Mouse (Mus musculus) stomach, embryonic 15.5 days (tissue): ENCODE data around the gene Galnt10. TPM values are rescaled to one million over a fixed set of nuclear protein-coding genes. Genes with fewer than 3 reads are reported as not detected.

Source experiments
- ATAC-seq: fragments of 200-750 bp; cut with Nextera tagmentation; 2 replicates; pipeline ENCODE4 v1.8.0; 2017; ENCODE audit warnings: low read depth, moderate number of reproducible peaks, moderate TSS enrichment; ENCODE audit not compliant: insufficient read depth, low FRiP score
- H3K27ac ChIP-seq: fragments of 300-500 bp; sonication (generic); 2 replicates; pipeline ENCODE4 v1.5.1; 2015; ENCODE audit warnings: mild to moderate bottlenecking, inconsistent platforms
- H3K27me3 ChIP-seq: fragments of 300-500 bp; sonication (generic); replicated peaks from 2 replicates; pipeline ENCODE4 v1.6.1; 2015; ENCODE audit warnings: inconsistent platforms
- H3K36me3 ChIP-seq: fragments of 300-500 bp; sonication (generic); 2 replicates; pipeline ENCODE4 v1.6.1; 2015; ENCODE audit warnings: inconsistent platforms
- H3K4me1 ChIP-seq: fragments of 300-500 bp; sonication (generic); 2 replicates; pipeline ENCODE4 v1.6.1; 2015; ENCODE audit warnings: inconsistent platforms
- H3K4me2 ChIP-seq: fragments of 300-500 bp; sonication (generic); 2 replicates; pipeline ENCODE4 v1.6.1; 2015; ENCODE audit warnings: mild to moderate bottlenecking, inconsistent platforms
- H3K4me3 ChIP-seq: fragments of 300-500 bp; sonication (generic); replicated peaks from 2 replicates; pipeline ENCODE4 v1.5.1; 2015; ENCODE audit warnings: inconsistent platforms
- H3K9ac ChIP-seq: fragments of 300-500 bp; sonication (generic); 2 replicates; pipeline ENCODE4 v1.6.1; 2015; ENCODE audit warnings: inconsistent platforms
- H3K9me3 ChIP-seq: fragments of 300-500 bp; sonication (generic); 2 replicates; pipeline ENCODE4 v1.6.1; 2016; ENCODE audit warnings: inconsistent platforms
- WGBS: fragments of 180-500 bp; shearing (Covaris S2); methylation state at CpG from one replicate; pipeline ENCODE4 v1.1.7; 2015; 5-methylcytosine and 5-hydroxymethylcytosine counted together
- polyA plus RNA-seq: library from polyadenylated mRNA; unstranded; fragments of >200 nt; fragmentation: Nextera tagmentation; extraction: Ambion mirVana; gene quantifications from 2 replicates; pipeline ENCODE4 v1.2.1, GENCODE M21; 2015

Galnt10 gene
- polyA plus RNA-seq, 1 experiment from 2014 or later = 19.8 TPM

- no peak for ATAC-seq
- no peaks in the 10 kb centered on the region for H3K36me3 ChIP-seq
- no peaks in the 10 kb centered on the region for H3K9me3 ChIP-seq
- no peak overlapping the region for H3K4me3 ChIP-seq
- H3K4me2 ChIP-seq = no peak overlapping the region
- H3K27ac ChIP-seq = no peak overlapping the region
- H3K9ac ChIP-seq = no peak overlapping the region
- peaks cover 85% of the 10 kb centered on the region for H3K27me3 ChIP-seq
- H3K4me1 ChIP-seq = peaks cover 19% of the 10 kb centered on the region
- WGBS = 30% methylated on average over 3 of the region's 3 CpGs
Observed at GRCm38 (mm10) chr11:57835931-57836330, 190.7 kb downstream of the Galnt10 start.

- peaks cover 19% of the 10 kb centered on the region for H3K4me1 ChIP-seq
- no peak overlapping the region for H3K4me3 ChIP-seq
- no peak for ATAC-seq
- H3K27me3 ChIP-seq = peaks cover 85% of the 10 kb centered on the region
- WGBS = 25% methylated on average over 9 of the region's 9 CpGs
- no peak overlapping the region for H3K4me2 ChIP-seq
- H3K9me3 ChIP-seq = no peaks in the 10 kb centered on the region
- H3K36me3 ChIP-seq = no peaks in the 10 kb centered on the region
- no peak overlapping the region for H3K27ac ChIP-seq
- H3K9ac ChIP-seq = no peak overlapping the region
Observed at GRCm38 (mm10) chr11:57836401-57836800, 191.2 kb downstream of the Galnt10 start.

Other genes with a start within 250 kb of the Galnt10 start
- gene Fam114a2, start 126.8 kb upstream of the Galnt10 start, polyA plus RNA-seq = 72.0 and 75.2 TPM in 2 replicates
- 37.6 and 42.7 TPM in 2 replicates for gene Mfap3, start 126.8 kb upstream of the Galnt10 start, polyA plus RNA-seq
- 12.4 and 12.6 TPM in 2 replicates for gene Sap30l, start 156.2 kb downstream of the Galnt10 start, polyA plus RNA-seq
- gene Hand1, start 187.4 kb downstream of the Galnt10 start, polyA plus RNA-seq = 4.6 and 6.9 TPM in 2 replicates